Mouse (Mus musculus) spleen, adult 2 months (tissue): ENCODE results near the gene Fam53a.

Experiments used
- CTCF ChIP-seq: fragments of 200-500 bp; IDR thresholded peaks from 2 replicates; pipeline ENCODE4 v1.5.1; 2011; ENCODE audit warnings: mild to moderate bottlenecking, inconsistent platforms; ENCODE audit not compliant: insufficient read depth, insufficient read length, insufficient replicate concordance; ENCODE audit errors: extremely low read depth
- POLR2A ChIP-seq: fragments of 200-500 bp; IDR thresholded peaks from 2 replicates; pipeline ENCODE4 v1.6.1; 2011; ENCODE audit warnings: low read depth, low read length, inconsistent platforms

DNA sequence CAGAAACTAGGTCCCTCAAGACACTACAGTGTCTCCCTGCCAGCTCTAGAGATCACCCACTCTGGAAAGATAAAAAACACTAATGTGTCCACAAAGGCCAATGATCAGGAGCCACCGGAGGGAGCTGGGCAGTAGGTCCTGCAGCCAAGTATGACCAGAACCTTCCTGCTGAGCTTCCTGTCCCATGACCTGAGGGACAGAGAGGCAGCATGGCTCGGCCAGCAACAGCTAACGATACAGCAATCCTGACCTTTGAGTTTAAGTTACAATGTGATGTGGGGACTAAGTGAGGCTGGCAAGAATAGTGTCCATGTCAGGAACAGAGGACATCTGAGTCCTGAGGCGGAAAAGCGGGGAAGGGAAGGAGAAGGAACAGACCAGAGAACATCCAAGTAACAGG, 24.1 kb downstream of the Fam53a start:
- no peak for TF ChIP-seq CTCF
- TF ChIP-seq POLR2A: no peak
